Mouse (Mus musculus): ENCODE data around the gene Spata22. TPM values are rescaled to one million over a fixed set of nuclear protein-coding genes. Genes with fewer than 3 reads are reported as not detected.
A peak's percentile ranks its signal among the peaks of the same experiment; 100 is the strongest.
"Not testable (repeated sequence)": the region's sequence is repeated elsewhere in the genome, so short reads cannot be mapped to it uniquely, and the experiment has no call there.

Gene Spata22
- not detected for total RNA-seq (2021)
- long read RNA-seq, experiment 1, result 0 reads
- long read RNA-seq, experiment 2, result 0 reads

DNA sequence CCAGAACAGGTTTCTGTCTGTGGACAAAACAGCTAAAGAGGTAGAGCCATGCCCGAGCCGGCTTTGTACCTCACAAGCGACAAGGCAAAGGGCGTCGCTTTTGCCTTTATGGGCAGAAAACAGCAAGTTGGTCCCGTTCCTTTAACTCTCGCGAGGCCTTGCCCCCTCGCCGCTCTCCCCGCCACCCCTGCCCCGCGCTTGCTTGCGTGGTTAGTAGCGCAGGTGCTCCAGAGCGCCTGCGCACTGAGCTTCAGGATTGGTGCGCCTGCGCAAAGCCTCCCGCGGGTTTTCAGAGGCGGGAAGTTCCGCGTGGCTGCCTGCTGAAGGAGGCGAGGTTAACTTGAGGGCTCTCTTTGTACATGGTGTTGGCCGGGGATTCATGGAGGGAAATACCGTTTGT is at the start of gene Spata22, which contains the start of the genes Aspa and Gm49340:
Gene Spata22, plus strand, starts transcription at position 300 of the 400 bp plus-strand sequence.
Gene Aspa, minus strand, starts transcription at position 155 of the 400 bp plus-strand sequence.
Gene Gm49340, plus strand, starts transcription at position 300 of the 400 bp plus-strand sequence.
- no peak for DNase-seq (ENCODE audit: low spot score in 2 of 2)

DNA sequence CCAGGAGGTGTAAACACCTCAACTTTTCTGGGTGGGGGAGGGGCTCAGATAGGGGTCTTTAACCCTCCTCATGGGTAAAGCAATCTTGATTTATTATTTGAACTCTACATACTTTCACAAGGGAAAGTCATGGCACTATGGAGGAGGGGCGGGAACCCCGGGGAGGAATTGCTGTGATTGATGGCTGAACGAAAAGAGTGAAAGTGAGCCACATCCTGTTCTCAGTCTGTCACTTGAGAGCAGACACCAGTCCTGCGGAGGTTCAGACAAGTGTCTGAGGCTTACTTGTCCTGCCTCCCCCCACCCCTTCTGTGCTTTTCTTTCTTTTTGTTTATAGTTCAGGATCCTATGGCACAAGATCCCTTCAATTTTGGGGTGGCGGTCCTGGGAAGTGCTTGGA is 48.8 kb upstream of the Spata22 start:
- DNase-seq (ENCODE audit: low spot score in 2 of 2), result no peak

DNA sequence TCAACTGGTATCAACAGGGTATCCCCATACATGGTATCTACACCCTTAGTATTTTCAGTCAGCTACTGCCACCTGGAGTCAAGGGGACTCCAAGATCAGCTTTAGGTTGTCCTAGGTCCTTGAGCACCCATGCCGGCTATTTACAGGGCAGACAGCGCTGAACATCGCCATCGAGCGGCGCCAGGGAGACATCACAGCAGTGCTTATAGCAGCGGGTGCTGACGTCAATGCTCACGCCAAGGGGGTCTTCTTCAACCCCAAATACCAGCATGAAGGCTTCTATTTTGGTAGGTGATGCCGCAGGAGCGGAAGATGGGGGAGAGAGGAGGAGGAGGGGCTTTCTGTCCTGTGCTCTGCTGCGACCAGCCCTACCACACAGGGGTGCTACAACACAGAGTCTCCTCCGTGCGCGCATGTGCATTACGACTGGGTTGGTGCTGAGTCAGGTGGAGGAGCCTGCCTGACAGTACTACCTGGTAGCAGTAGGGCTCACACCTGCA is 48.0 kb upstream of the Spata22 start:
- DNase-seq (ENCODE audit: low spot score in 2 of 2), result peak in 1 of 2 experiments; percentile 46

- no peak for DNase-seq (ENCODE audit: low spot score in 2 of 2)
Measured at GRCm38 (mm10) chr11:73283369-73283768, 46.2 kb upstream of the Spata22 start.

GRCm38 (mm10) chr11:73283926-73284325 is 45.6 kb upstream of the Spata22 start:
- no peak for DNase-seq (ENCODE audit: low spot score in 2 of 2)

- no peak for DNase-seq (ENCODE audit: low spot score in 2 of 2)
Measured at GRCm38 (mm10) chr11:73284351-73284750, 45.2 kb upstream of the Spata22 start.

- no peak for DNase-seq (ENCODE audit: low spot score in 2 of 2)
Measured at GRCm38 (mm10) chr11:73289621-73290020, 39.9 kb upstream of the Spata22 start.

- DNase-seq (ENCODE audit: low spot score in 2 of 2), result no peak
Measured at GRCm38 (mm10) chr11:73303123-73303522, 26.4 kb upstream of the Spata22 start.

DNA sequence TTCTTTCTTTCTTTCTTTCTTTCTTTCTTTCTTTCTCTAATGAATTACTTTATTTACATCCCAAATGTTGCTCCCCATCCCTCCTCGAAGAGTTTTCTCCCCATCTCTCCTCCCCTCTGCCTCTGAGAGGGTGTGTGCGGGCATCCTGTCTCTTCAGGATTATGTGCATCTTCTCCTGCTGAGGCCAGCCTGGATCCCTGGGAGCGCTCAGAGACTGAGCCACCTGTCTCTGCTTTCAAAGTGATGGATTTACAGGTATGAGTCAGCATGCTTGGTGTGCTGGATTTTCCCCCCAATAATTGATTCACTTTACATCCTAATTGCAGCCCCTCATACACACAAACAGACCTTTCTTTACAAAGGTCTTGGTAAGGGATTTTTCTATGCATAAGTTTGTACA is 13.6 kb upstream of the Spata22 start:
- DNase-seq (ENCODE audit: low spot score in 2 of 2), result no peak

DNA sequence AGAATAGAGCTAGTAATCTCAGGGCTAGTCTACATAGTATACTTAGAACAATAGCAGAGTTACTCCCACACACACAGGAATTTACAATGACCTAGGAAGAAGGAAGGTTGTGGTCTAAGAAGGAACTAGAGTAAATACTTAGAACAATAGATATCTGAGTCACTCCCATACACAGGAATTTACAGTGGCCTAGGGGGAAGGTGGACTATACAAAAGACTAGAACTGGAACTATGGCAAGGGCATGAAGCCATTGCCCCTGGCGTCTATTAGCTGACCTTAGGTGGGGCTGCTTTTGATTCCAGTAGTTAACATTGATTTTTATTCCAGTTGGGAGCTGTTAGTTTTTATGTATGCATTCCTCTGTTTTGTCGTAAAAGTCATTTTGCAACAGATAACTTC is 11.0 kb upstream of the Spata22 start:
- DNase-seq (ENCODE audit: low spot score in 2 of 2), result not testable (repeated sequence)

- not testable (repeated sequence) for DNase-seq (ENCODE audit: low spot score in 2 of 2)
Measured at GRCm38 (mm10) chr11:73321064-73321463, 8.5 kb upstream of the Spata22 start.

- DNase-seq (ENCODE audit: low spot score in 2 of 2), result no peak
Measured at GRCm38 (mm10) chr11:73323906-73324830, 5.4 kb upstream of the Spata22 start.

DNA sequence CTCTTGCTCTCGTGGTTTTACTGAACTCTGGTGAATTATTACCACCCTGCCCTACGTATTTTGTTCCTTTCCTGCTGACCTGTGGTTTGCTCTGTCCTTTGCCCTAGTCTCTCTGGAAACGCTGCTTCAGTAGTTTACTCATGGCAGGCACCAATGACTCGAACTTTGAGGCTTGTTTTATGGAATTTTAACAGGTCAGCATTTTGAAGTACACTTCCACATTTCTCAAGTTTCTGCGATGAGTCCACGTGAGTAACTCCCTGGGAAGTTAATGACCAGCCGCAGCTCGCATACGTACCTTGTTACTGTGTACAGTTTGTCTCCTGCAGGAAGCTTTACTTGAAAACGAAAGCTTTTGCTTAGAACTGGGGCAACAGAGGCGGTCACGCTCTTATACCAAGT is 3.1 kb upstream of the Spata22 start:
- no peak for DNase-seq (ENCODE audit: low spot score in 2 of 2)

GRCm38 (mm10) chr11:73327361-73327760 is 2.2 kb upstream of the Spata22 start:
- no peak for DNase-seq (ENCODE audit: low spot score in 2 of 2)

- no peak for DNase-seq (ENCODE audit: low spot score in 2 of 2)
Measured at GRCm38 (mm10) chr11:73333357-73333756, 3.8 kb downstream of the Spata22 start.

GRCm38 (mm10) chr11:73336919-73337318 is 7.4 kb downstream of the Spata22 start:
- DNase-seq (ENCODE audit: low spot score in 2 of 2), result no peak

- DNase-seq (ENCODE audit: low spot score in 2 of 2), result no peak
Measured at GRCm38 (mm10) chr11:73350483-73350882, 20.9 kb downstream of the Spata22 start, which contains the start of gene Olfr20. Olfr20 (plus strand) TSS chr11:73350783.

- no peak for DNase-seq (ENCODE audit: low spot score in 2 of 2)
Measured at GRCm38 (mm10) chr11:73370946-73371345, 41.4 kb downstream of the Spata22 start, which contains the start of gene Olfr376. Olfr376 (plus strand) TSS chr11:73371246.

- no peak for DNase-seq (ENCODE audit: low spot score in 2 of 2)
Measured at GRCm38 (mm10) chr11:73395374-73395773, 65.8 kb downstream of the Spata22 start.

Data from gastrocnemius, postnatal 4 days (tissue).